Mouse (Mus musculus): ENCODE results near the gene Sqor.

DNA sequence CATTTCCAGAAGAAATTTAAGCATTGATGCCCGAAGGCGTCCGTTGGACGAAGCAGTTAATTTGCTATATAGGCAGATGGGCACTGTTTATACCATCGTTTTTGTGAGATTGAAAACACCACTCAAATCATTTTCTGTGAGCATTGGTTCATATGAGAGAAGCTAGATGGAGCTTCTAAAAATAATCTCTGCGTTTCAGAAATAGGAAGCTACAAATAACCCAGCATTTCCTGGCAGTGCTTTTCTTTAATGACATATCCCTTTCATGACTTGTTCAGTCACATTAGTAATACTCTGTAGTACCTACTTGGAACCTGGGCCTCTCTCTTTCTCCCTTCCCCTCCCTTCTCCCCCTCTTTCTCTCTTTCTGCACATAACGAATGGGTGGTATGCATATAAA, 26.0 kb upstream of the Sqor start:
- TF ChIP-seq CTCF (conservative IDR thresholded peaks at IDR 0.05; ENCODE audit: low read length) (no peak), NANOG (IDR thresholded peaks at IDR 0.05; ENCODE audit: borderline replicate concordance, low read length) (no peak), POU5F1 (IDR thresholded peaks at IDR 0.05; ENCODE audit: borderline replicate concordance, low read length) (no peak)

Measured in E14TG2a.4 (cell line).